Mouse (Mus musculus) kidney, adult 2 months (tissue): ENCODE results near the gene Proca1.

ENCODE experiments used
- CTCF ChIP-seq: fragments of 200-500 bp; conservative IDR thresholded peaks from 2 replicates; pipeline ENCODE4 v1.5.1; 2011; ENCODE audit warnings: low read depth, mild to moderate bottlenecking, control low read depth, low read length, moderate library complexity, mixed read lengths; ENCODE audit not compliant: insufficient read depth, insufficient read length
- POLR2A ChIP-seq: fragments of 200-500 bp; IDR thresholded peaks from one replicate; pipeline ENCODE4 v1.6.1; 2011; ENCODE audit warnings: low read depth, low read length, control low read depth

- TF ChIP-seq CTCF (no peak), POLR2A (no peak)
Observed at GRCm38 (mm10) chr11:78163681-78164603, 29.2 kb upstream of the Proca1 start.
